Mouse (Mus musculus) left cerebral cortex, postnatal 36 days (tissue): Measurements from ENCODE around the gene Ckmt1. TPM values are rescaled to one million over a fixed set of nuclear protein-coding genes. Genes with fewer than 3 reads are reported as not detected.

Experiments
- DNase-seq, 2 experiments: peaks; one replicate each; pipeline ENCODE4 v3.0.0; 2021 to 2022; ENCODE audit warnings: low spot score in 2 of 2, mixed read lengths in 1 of 2
- intact Hi-C: fragments of 180-260 bp; cut with DNase I; formaldehyde crosslinking; loops from one replicate; pipeline ENCODE4 v1.15.1; 2025
- total RNA-seq, 2 experiments: library from RNA; stranded (reverse); gene quantifications; 2 replicates each; pipeline ENCODE4 v1.2.3; 2021

Gene Ckmt1
- total RNA-seq, 2 experiments from 2014 or later: 350 to 364 TPM

GRCm38 (mm10) chr2:121403296-121403695 lies 45.8 kb downstream of the Ckmt1 start:
- intact Hi-C loops: no loop called here
- DNase-seq: no peak

- DNase-seq: no peak
- intact Hi-C loops: no loop called here
These were observed 50.6 kb downstream of the Ckmt1 start for GRCm38 (mm10) chr2:121408160-121408559.

- intact Hi-C loops: loop anchor here (5.0 kb wide), 1 partner anchor 34 kb away; the partner anchor contains the start of gene Serf2
- DNase-seq: no peak
These were observed 55.4 kb downstream of the Ckmt1 start for GRCm38 (mm10) chr2:121412843-121413386.

Other genes with a start within 250 kb of the Ckmt1 start
- gene Tgm7, start 247.9 kb upstream of the Ckmt1 start, total RNA-seq: under 1 TPM in 1 of 2 experiments, not detected in 1; 0.25 TPM
- 10 to 100 TPM; 16.6 to 19.9 TPM for gene Adal, start 217.3 kb upstream of the Ckmt1 start, total RNA-seq
- 1 to 10 TPM; 7.0 to 9.4 TPM for gene Lcmt2, start 217.1 kb upstream of the Ckmt1 start, total RNA-seq
- gene Tubgcp4, start 187.1 kb upstream of the Ckmt1 start, total RNA-seq: 10 to 100 TPM; 35.8 to 56.6 TPM
- 1 to 10 TPM; 5.8 to 7.0 TPM for gene Zscan29, start 186.6 kb upstream of the Ckmt1 start, total RNA-seq
- gene Trp53bp1, start 86.3 kb upstream of the Ckmt1 start, total RNA-seq: 100 to 1,000 TPM; 125 to 148 TPM
- gene Map1a, start 68.1 kb upstream of the Ckmt1 start, total RNA-seq: 100 to 1,000 TPM; 594 to 651 TPM
- 100 to 1,000 TPM; 105 to 126 TPM for gene Ppip5k1, start 2.3 kb upstream of the Ckmt1 start, total RNA-seq
- gene Strc, start 29.5 kb downstream of the Ckmt1 start, total RNA-seq: under 1 TPM; 0.23 to 0.30 TPM
- 100 to 1,000 TPM; 172 to 201 TPM for gene Pdia3, start 56.1 kb downstream of the Ckmt1 start, total RNA-seq
- gene Catsper2, start 56.1 kb downstream of the Ckmt1 start, total RNA-seq: 1 to 10 TPM; 3.4 to 5.3 TPM
- under 1 TPM in 1 of 2 experiments, not detected in 1; 0.20 TPM for gene Ell3, start 86.6 kb downstream of the Ckmt1 start, total RNA-seq
- gene Serf2, start 91.5 kb downstream of the Ckmt1 start, total RNA-seq: 100 to 1,000 TPM; 171 to 191 TPM
- gene Hypk, start 95.6 kb downstream of the Ckmt1 start, total RNA-seq: 10 to 100 TPM; 20.3 to 22.6 TPM
- under 1 TPM; 0.27 to 0.39 TPM for gene Serinc4, start 99.1 kb downstream of the Ckmt1 start, total RNA-seq
- gene Mfap1b, start 116.4 kb downstream of the Ckmt1 start, total RNA-seq: 10 to 100 TPM; 40.1 to 42.3 TPM
- 10 to 100 TPM; 33.0 to 34.3 TPM for gene Mfap1a, start 149.0 kb downstream of the Ckmt1 start, total RNA-seq
- 1 to 10 TPM; 4.7 to 4.9 TPM for gene Wdr76, start 149.0 kb downstream of the Ckmt1 start, total RNA-seq